Mouse (Mus musculus): ENCODE data around the gene Aadacl3. TPM values are rescaled to one million over a fixed set of nuclear protein-coding genes. Genes with fewer than 3 reads are reported as not detected.

Gene Aadacl3
- polyA plus RNA-seq (2014; fragmentation: Nextera tagmentation; extraction: Ambion mirVana), result not detected in 2 replicates

GRCm38 (mm10) chr4:144463656-144464055 lies at the start of gene Aadacl3:
TSS of gene Aadacl3 (minus strand) at chr4:144463756.
- no peaks in the 10 kb centered on the region for H3K36me3 ChIP-seq (ENCODE audit: control insufficient read depth, insufficient read depth, low read length)
- 62% methylated on average over 3 of the region's 3 CpGs for WGBS
- no peak within 1 kb of the TSS for H3K9ac ChIP-seq (ENCODE audit: low read length)

GRCm38 (mm10) chr4:144506518-144506917 lies 43.0 kb upstream of the Aadacl3 start:
- H3K27ac ChIP-seq (ENCODE audit: low read depth, low read length), result no peak overlapping the region
- WGBS, result 91% methylated on average over 1 of the region's 1 CpGs

More at GRCm38 (mm10) chr4:144463656-144464055, at the start of gene Aadacl3:
- Histone ChIP-seq H3K4me1 (ENCODE audit: control insufficient read depth, insufficient read depth, low read length) (no peaks in the 10 kb centered on the region), H3K9me3 (replicated peaks; ENCODE audit: control insufficient read depth, low read length) (peaks cover 22% of the 10 kb centered on the region; the same call in 1 of the 2 replicates), H3K4me2 (ENCODE audit: low read length) (no peak within 1 kb of the TSS), H3K27me3 (replicated peaks; ENCODE audit: control insufficient read depth, insufficient read depth, low read length) (no peaks in the 10 kb centered on the region), H3K27ac (ENCODE audit: low read depth, low read length) (no peak within 1 kb of the TSS), H3K4me3 (ENCODE audit: low read depth, low read length) (no peak within 1 kb of the TSS)
- ATAC-seq (no peak), DNase-seq (ENCODE audit: low spot score) (no peak)

DNA sequence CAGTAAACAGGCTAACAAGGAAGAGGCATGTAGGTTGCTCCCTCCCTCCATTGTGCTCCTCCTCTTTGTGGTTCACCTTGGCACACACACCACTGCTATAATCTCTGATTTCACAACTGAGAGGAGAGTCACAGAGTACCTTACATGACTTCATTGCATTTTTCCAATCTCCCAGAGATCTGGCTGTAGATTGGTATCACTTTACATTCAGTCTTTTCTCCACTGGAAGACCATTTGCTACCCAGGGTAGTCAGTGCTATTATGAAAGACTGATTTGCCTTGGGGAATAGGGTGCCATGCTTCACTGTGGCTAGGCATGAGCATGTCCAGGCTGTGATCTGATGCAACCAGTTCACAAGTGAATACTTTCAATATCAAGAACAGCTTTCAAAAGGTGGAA lies 29.8 kb upstream of the Aadacl3 start:
- ATAC-seq (no peak), DNase-seq (ENCODE audit: low spot score) (no peak)
- Histone ChIP-seq H3K4me3 (ENCODE audit: low read depth, low read length) (no peak overlapping the region), H3K4me1 (ENCODE audit: control insufficient read depth, insufficient read depth, low read length) (no peaks in the 10 kb centered on the region), H3K9me3 (replicated peaks; ENCODE audit: control insufficient read depth, low read length) (peaks cover 28% of the 10 kb centered on the region), H3K4me2 (ENCODE audit: low read length) (no peak overlapping the region), H3K27me3 (replicated peaks; ENCODE audit: control insufficient read depth, insufficient read depth, low read length) (no peaks in the 10 kb centered on the region), H3K27ac (ENCODE audit: low read depth, low read length) (no peak overlapping the region), H3K36me3 (ENCODE audit: control insufficient read depth, insufficient read depth, low read length) (no peaks in the 10 kb centered on the region), H3K9ac (ENCODE audit: low read length) (no peak overlapping the region)

More at GRCm38 (mm10) chr4:144506518-144506917, 43.0 kb upstream of the Aadacl3 start:
- peaks cover 13% of the 10 kb centered on the region for H3K9me3 ChIP-seq (replicated peaks; ENCODE audit: control insufficient read depth, low read length)
- DNase-seq (ENCODE audit: low spot score) (no peak), ATAC-seq (no peak)
- no peak overlapping the region for H3K9ac ChIP-seq (ENCODE audit: low read length)
- no peak overlapping the region for H3K4me3 ChIP-seq (ENCODE audit: low read depth, low read length)
- H3K27me3 ChIP-seq (replicated peaks; ENCODE audit: control insufficient read depth, insufficient read depth, low read length), result no peaks in the 10 kb centered on the region
- H3K36me3 ChIP-seq (ENCODE audit: control insufficient read depth, insufficient read depth, low read length), result no peaks in the 10 kb centered on the region
- no peaks in the 10 kb centered on the region for H3K4me1 ChIP-seq (ENCODE audit: control insufficient read depth, insufficient read depth, low read length)
- no peak overlapping the region for H3K4me2 ChIP-seq (ENCODE audit: low read length)

- Histone ChIP-seq H3K27me3 (replicated peaks; ENCODE audit: control insufficient read depth, insufficient read depth, low read length) (no peaks in the 10 kb centered on the region), H3K9ac (ENCODE audit: low read length) (no peak overlapping the region), H3K27ac (ENCODE audit: low read depth, low read length) (no peak overlapping the region), H3K4me2 (ENCODE audit: low read length) (no peak overlapping the region), H3K36me3 (ENCODE audit: control insufficient read depth, insufficient read depth, low read length) (no peaks in the 10 kb centered on the region), H3K4me3 (ENCODE audit: low read depth, low read length) (no peak overlapping the region), H3K4me1 (ENCODE audit: control insufficient read depth, insufficient read depth, low read length) (no peaks in the 10 kb centered on the region), H3K9me3 (replicated peaks; ENCODE audit: control insufficient read depth, low read length) (peaks cover 26% of the 10 kb centered on the region)
- no peak for ATAC-seq
- no peak for DNase-seq (ENCODE audit: low spot score)
- WGBS, result 45% methylated on average over 1 of the region's 1 CpGs
Measured at GRCm38 (mm10) chr4:144468091-144468490, 4.5 kb upstream of the Aadacl3 start.

DNA sequence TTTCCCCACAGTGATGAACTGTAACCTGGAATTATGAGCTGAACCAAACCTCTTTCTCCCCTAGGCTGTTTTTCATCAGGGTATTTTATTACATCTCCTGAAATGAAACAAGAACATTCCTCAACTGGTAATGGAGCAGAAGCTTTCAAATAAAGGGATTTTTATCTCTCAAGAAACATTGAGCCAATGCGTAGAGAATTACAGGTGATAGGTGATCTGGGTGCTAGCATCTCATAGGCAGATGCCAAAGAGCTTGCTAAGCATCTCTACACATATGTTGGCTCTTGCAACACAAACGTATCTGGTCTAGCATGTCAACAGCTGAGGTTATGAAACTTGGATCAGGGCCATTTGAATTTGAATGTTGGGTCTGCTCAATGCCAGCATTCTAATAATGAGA lies 1.6 kb upstream of the Aadacl3 start:
- Histone ChIP-seq H3K27ac (ENCODE audit: low read depth, low read length) (no peak overlapping the region), H3K4me3 (ENCODE audit: low read depth, low read length) (no peak overlapping the region), H3K4me1 (ENCODE audit: control insufficient read depth, insufficient read depth, low read length) (no peaks in the 10 kb centered on the region), H3K9ac (ENCODE audit: low read length) (no peak overlapping the region), H3K4me2 (ENCODE audit: low read length) (no peak overlapping the region), H3K27me3 (replicated peaks; ENCODE audit: control insufficient read depth, insufficient read depth, low read length) (no peaks in the 10 kb centered on the region), H3K36me3 (ENCODE audit: control insufficient read depth, insufficient read depth, low read length) (no peaks in the 10 kb centered on the region), H3K9me3 (replicated peaks; ENCODE audit: control insufficient read depth, low read length) (peaks cover 22% of the 10 kb centered on the region; the same call in 1 of the 2 replicates)
- 86% methylated on average over 2 of the region's 2 CpGs for WGBS
- DNase-seq (ENCODE audit: low spot score), result no peak
- ATAC-seq, result no peak

GRCm38 (mm10) chr4:144453217-144453616 lies 10.3 kb downstream of the Aadacl3 start, which contains the start of gene Gm9944:
TSS of gene Gm9944 (minus strand) at chr4:144453317.
- ATAC-seq (no peak), DNase-seq (ENCODE audit: low spot score) (no peak)
- H3K27ac ChIP-seq (ENCODE audit: low read depth, low read length), result no peak within 1 kb of the TSS
- no peak within 1 kb of the TSS for H3K4me2 ChIP-seq (ENCODE audit: low read length)
- H3K9ac ChIP-seq (ENCODE audit: low read length), result no peak within 1 kb of the TSS
- 82% methylated on average over 2 of the region's 2 CpGs for WGBS
- peaks cover 14% of the 10 kb centered on the region; the same call in 1 of the 2 replicates for H3K9me3 ChIP-seq (replicated peaks; ENCODE audit: control insufficient read depth, low read length)
- H3K4me3 ChIP-seq (ENCODE audit: low read depth, low read length), result no peak within 1 kb of the TSS
- H3K27me3 ChIP-seq (replicated peaks; ENCODE audit: control insufficient read depth, insufficient read depth, low read length), result no peaks in the 10 kb centered on the region
- no peaks in the 10 kb centered on the region for H3K4me1 ChIP-seq (ENCODE audit: control insufficient read depth, insufficient read depth, low read length)
- no peaks in the 10 kb centered on the region for H3K36me3 ChIP-seq (ENCODE audit: control insufficient read depth, insufficient read depth, low read length)

- H3K4me2 ChIP-seq (ENCODE audit: low read length), result no peak overlapping the region
- H3K36me3 ChIP-seq (ENCODE audit: control insufficient read depth, insufficient read depth, low read length), result no peaks in the 10 kb centered on the region
- H3K9me3 ChIP-seq (replicated peaks; ENCODE audit: control insufficient read depth, low read length), result peaks cover 12% of the 10 kb centered on the region
- H3K9ac ChIP-seq (ENCODE audit: low read length), result no peak overlapping the region
- DNase-seq (ENCODE audit: low spot score) (no peak), ATAC-seq (no peak)
- WGBS, result 86% methylated on average over 2 of the region's 2 CpGs
- no peaks in the 10 kb centered on the region for H3K27me3 ChIP-seq (replicated peaks; ENCODE audit: control insufficient read depth, insufficient read depth, low read length)
- no peak overlapping the region for H3K4me3 ChIP-seq (ENCODE audit: low read depth, low read length)
- H3K27ac ChIP-seq (ENCODE audit: low read depth, low read length), result no peak overlapping the region
- H3K4me1 ChIP-seq (ENCODE audit: control insufficient read depth, insufficient read depth, low read length), result no peaks in the 10 kb centered on the region
Measured at GRCm38 (mm10) chr4:144448546-144448945, 15.0 kb downstream of the Aadacl3 start.

DNA sequence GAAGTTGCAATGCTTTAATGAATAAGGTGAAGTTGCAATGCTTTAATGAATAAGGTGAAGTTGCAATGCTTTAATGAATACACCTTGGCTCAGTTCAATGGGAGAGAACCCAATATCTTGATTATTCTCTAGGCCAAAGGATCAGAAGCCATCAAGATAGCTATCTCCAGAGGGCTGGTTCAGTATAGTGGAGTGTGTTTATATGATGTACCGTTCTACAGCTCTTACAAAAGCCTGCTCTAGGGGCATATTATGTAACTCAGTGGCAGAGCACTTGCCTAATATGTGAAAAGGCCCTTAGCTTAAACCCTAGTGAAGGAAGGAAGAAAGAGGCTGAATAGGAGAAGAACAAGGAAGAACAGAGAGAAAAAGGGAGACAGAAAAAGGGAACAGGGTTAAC lies 22.0 kb downstream of the Aadacl3 start:
- peaks cover 23% of the 10 kb centered on the region; the same call in 1 of the 2 replicates for H3K9me3 ChIP-seq (replicated peaks; ENCODE audit: control insufficient read depth, low read length)
- H3K27ac ChIP-seq (ENCODE audit: low read depth, low read length), result no peak overlapping the region
- H3K4me3 ChIP-seq (ENCODE audit: low read depth, low read length), result no peak overlapping the region
- 89% methylated on average over 1 of the region's 1 CpGs for WGBS
- H3K4me2 ChIP-seq (ENCODE audit: low read length), result no peak overlapping the region
- no peaks in the 10 kb centered on the region for H3K36me3 ChIP-seq (ENCODE audit: control insufficient read depth, insufficient read depth, low read length)
- no peaks in the 10 kb centered on the region for H3K4me1 ChIP-seq (ENCODE audit: control insufficient read depth, insufficient read depth, low read length)
- no peak overlapping the region for H3K9ac ChIP-seq (ENCODE audit: low read length)
- H3K27me3 ChIP-seq (replicated peaks; ENCODE audit: control insufficient read depth, insufficient read depth, low read length), result no peaks in the 10 kb centered on the region
- DNase-seq (ENCODE audit: low spot score) (no peak), ATAC-seq (no peak)

DNA sequence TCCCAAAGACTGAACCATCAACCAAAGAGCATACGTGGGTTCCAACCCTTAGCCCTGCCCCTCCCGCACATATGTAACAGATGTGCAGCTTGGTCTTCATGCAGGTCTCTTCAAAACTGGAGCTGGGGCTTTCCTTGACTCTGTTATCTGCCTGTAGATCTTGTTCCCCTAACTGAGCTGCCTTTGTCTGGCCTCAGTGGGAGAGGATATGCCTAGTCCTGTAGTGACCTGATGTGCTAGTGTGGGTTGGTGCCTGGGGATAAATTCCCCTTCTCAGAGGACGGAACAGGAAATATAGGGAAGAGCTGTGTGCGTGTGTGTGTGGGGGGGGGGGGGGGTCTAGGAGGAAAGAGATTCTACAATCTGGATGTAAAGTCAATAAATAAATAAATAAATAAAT lies 22.5 kb downstream of the Aadacl3 start:
- H3K9ac ChIP-seq (ENCODE audit: low read length), result no peak overlapping the region
- 88% methylated on average over 4 of the region's 4 CpGs for WGBS
- ATAC-seq, result no peak
- H3K27me3 ChIP-seq (replicated peaks; ENCODE audit: control insufficient read depth, insufficient read depth, low read length), result no peaks in the 10 kb centered on the region
- no peak for DNase-seq (ENCODE audit: low spot score)
- H3K4me2 ChIP-seq (ENCODE audit: low read length), result no peak overlapping the region
- H3K9me3 ChIP-seq (replicated peaks; ENCODE audit: control insufficient read depth, low read length), result peaks cover 23% of the 10 kb centered on the region; the same call in 1 of the 2 replicates
- no peaks in the 10 kb centered on the region for H3K36me3 ChIP-seq (ENCODE audit: control insufficient read depth, insufficient read depth, low read length)
- H3K4me3 ChIP-seq (ENCODE audit: low read depth, low read length), result no peak overlapping the region
- no peak overlapping the region for H3K27ac ChIP-seq (ENCODE audit: low read depth, low read length)
- H3K4me1 ChIP-seq (ENCODE audit: control insufficient read depth, insufficient read depth, low read length), result no peaks in the 10 kb centered on the region

Data from forebrain, embryonic 14.5 days (tissue).